Mouse (Mus musculus): ENCODE measurements at regions not wholly inside any gene's neighbourhood (a gene's known extent, or its start where the extent isn't known, plus 50 kb on each side); places are given as distances from the start of the nearest gene placed in this dataset.

DNA sequence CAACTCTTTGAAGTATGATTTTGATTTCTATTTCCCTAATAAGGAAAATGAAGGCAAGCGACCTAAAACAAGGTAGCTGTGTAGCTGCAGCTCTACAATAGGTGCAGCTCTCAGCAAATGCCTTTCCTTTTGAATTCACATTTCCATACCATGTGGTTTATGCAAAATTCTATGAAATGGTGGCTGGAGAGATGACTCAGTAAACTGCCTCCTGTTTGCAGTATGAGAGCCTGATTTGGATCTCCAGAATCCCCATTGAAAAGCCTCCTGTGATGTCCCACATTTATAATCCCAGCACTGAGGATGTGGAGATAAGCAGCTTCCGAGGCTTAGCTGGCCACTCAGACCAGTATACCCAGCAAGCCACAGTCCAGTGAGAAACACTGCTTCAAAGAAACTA lies 59.6 kb downstream of the Npy1r start:
- no peak for DNase-seq (ENCODE audit: low spot score)

DNA sequence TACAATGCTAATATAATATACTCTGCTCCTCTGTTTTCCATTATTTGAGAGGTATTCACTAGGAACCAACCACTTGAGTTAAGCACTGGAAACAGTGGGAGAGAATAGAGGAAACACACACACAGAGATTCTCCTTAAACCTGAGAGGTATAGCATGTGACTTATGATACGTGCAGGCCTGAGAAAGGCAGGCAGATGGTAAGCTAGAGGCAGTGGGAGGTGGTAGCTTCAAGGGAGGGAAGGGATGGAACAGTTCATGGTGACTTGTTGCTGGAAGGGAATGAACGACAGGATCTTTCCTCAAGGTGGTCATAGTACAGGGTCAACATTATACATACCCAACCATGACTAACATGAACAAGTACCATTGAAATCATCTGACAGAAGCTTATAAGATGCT lies 60.8 kb downstream of the Npy1r start:
- DNase-seq (ENCODE audit: low spot score): no peak

DNA sequence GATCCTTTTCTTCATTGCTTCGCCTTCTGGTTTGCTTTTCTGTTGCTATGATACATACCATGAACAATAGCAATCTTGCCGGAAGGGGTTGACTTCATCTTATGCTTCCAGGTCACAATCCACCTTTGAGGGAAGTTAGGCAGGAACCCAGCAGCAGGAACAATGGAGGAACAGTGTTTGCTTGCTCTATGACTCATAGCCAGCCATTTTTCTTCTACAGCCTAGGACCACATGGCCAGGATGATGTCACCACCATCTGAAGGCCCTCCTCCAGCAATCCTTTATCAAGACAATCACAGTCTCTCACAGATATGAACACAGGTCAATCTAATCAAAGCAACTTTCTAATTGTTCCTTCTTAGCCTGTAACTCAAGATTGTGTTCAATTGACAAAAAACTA lies 61.5 kb downstream of the Npy1r start:
- DNase-seq (ENCODE audit: low spot score): no peak

DNA sequence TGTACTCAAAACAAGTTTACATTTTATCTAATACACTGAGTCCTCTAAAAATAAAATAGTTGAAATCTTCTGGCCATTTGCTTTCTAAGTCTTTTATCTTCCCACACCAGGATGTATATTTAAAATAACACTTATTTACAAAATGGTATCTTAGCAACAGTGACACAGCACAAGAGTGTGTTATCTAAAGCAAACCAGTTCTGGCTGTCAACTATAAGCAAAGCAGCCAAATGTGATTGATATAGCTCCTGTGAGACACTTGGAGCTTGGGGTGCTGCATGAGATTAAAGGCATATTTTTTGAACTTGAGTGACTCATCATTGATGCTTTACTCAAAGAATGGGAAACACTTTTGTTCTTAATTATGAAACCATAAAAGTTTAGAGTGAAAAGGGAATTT lies 62.7 kb downstream of the Npy1r start:
- no peak for DNase-seq (ENCODE audit: low spot score)

DNA sequence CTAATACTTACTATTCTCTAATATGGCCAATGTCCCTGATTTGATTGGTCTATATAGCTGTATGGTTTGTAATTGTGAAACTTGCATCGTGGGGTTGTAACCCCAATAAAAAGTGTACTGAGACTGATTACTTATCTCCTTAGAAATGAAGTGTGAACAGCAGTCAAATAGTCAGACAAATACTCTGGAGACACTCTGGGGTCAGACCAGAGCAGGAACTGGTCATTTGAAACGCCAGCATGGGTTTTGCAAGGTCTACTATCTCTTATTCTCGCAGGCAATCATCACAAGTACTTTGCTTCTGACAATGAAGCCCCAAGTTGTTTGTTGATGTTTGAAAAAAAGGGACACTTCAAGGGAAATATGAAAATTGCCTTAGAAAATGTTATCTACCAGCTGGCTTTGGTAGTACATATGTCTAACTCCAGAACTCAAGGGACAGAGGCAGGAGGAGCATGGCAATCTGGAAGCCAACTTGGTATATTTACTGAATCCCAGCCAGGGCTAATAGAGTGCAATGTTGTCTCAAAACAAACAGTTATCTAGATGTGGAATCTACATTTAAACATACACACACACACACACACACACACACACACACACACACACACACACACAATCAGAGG lies 64.1 kb downstream of the Npy1r start:
- DNase-seq (ENCODE audit: low spot score): no peak

DNA sequence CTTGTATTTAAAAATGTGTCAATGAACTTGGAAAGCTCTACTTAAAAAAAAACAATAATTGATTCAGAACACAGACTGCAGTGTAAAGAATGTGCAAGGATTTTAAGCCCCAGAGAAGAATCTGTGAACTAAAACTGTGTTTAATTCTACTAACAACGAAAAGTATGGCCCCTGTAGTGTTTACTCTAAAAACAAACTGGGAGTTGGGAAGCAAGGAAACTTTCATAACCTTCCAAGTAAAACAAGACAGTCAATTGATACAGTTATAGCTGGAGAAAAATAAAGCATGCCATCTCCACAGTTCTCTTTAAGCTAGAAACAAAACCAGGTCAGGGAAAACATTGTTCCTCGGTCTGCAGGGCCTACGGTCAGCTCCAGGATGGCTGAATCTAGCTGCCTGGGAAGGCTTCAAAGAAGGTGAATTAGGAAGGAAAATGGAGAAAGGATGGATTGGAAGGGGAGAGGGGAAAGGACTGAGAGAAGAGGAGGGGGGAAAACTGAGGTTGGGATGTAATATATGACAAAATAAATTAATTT lies 68.1 kb downstream of the Npy1r start:
- no peak for DNase-seq (ENCODE audit: low spot score)

DNA sequence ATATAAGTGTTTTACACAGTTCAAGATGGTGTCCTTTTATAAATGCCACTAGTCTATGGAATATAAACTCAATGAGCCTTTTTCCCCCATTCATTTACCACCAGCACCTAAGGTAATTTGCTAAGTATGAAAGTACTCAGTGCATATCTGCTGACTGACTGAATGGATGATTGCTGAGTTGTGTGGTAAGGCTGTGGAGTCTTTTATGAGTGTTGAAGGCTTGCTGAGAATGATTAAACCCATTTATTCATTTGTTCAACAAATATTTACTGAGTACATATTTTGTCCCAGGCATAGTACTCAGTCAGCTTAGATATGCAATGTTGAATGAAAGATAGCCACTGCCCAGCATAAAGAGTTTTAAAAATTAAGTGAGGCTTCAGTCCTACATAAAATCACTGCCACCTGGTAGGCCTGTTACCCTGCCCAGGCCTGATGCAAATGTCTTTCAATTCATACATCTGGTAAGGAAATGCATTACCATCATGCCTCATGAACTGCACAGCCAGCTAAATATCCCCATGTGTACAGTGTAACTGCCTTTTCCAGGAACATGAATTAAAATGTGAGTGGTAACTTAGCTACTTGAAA lies 71.5 kb downstream of the Npy1r start:
- no peak for DNase-seq (ENCODE audit: low spot score)

DNA sequence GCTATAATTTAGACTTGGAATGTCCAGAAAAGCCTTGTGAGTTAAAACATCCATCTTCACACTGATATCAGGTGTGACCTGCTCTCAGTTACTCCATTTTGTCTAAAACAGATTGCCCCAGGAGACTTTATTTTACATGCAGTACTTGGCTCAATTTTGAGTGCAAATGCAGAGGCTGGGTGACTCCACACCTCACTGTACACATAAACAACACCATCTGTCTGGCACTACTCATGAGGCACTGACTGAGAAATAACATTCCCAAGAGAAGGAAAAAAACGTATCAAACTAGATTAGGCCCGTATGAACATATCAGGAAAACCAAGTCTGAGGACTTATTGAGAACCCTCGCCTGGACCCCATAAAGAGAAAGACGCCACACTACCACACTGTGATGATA lies 74.1 kb downstream of the Npy1r start:
- no peak for DNase-seq (ENCODE audit: low spot score)

DNA sequence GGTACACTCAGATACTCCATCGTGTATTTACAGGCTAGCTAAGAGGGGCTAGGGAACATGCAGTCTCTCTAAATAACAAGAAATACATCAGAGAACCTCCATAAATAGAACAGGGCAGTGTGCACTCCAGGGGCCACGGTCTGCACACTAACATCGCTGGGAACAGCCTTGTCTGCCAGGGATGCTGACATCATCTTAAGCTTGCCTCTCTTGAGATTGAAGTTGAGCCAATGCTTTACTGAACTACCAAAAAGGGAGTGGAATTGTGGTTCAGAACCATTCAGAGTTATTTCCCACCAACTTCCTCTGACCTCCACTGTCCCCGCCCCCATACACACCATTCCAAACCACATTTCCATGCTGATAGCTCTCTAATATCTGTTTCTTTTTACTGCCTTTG lies 75.7 kb downstream of the Npy1r start:
- peak; percentile 23 for DNase-seq (ENCODE audit: low spot score)

DNA sequence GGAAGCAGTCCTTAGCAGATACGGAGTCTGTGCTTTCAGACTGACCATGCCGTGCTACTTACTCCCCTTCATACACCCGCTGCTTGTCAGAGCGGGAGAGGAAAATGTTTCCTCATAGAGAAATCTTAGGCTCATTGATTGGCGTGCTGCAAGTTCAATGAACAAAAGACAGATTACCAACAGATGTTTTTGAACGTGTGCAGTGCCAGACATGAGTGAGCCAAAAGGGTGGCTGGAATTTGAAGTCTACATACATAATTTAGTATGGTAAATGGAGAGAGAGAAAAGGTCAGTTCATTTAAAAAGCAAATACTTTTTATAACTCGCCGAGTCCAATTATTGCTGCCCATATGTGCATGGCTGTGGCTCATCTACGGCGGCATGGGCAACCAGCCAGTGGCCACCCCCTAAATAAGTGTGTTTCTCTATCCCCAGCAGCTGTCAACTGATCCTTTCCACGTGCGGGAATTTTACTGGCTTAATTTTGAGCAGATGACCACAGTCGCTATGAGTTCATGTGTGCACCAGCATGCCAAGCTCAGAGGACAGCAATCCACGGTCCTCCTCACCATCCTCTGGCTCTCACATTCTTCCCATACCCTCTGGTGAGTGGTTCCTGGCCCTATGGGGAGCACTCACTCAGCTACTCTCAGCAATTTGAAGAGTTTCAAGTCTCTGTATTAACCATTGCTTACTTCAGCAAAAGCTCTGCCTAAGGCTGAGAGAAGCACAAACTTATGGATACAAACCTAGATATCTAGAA lies 80.3 kb downstream of the Npy1r start:
- no peak for DNase-seq (ENCODE audit: low spot score)

DNA sequence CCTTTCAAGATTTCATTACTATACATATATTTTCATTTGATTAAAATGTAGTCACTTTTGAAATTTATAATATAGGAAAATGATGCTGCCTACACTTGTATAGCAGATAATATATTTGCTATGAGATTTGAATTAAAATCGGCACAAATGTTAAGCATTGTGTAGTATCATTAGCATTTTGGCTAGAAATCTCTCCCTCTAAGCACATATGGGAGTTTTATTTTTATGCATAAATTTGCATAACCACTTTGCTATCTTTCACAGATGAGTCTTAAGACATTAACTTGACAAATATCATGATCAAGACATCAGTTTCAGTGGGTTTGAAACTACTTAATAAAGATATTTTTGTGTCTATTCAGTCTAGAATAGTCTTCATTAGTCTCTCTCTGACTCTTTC lies 80.4 kb upstream of the Naf1 start:
- DNase-seq (ENCODE audit: low spot score): no peak

DNA sequence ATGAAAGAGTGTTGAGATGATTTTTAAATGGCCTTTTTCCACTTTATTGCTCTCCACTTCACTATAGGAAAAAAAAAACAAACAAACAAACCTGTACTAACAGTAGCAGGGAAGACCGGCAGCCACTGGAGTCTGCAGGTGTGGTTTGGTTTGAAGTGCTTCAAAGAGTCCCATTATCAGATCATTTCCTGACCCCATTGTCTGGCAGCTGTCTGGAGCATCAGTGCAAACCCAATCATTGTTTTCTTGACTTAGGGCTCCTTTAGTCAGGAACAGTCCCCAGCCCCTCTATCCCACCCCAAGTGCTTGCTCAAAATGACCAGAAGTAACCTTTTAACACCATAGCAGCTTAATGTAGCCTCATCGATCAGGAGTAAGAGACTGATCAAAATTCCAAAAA lies 77.4 kb upstream of the Naf1 start:
- DNase-seq (ENCODE audit: low spot score): no peak

DNA sequence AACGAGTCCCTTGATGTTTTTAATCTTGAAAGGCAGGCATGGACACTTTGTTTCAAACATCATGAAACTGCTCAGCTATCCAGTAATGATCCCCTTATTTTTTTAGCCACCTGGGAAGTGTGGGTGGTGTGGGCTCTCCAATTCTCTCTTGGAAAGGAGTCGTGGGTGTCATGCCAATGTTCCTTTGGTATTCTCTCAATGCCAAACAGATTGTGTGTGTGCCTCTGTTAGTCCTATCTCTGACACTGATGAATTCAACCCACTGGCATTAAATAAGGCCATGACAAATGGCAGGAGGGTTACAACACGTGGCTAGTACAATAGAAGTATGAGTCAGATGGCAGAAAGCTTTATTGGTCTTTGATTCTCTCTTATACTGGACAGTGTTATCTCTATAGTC lies 74.0 kb upstream of the Naf1 start:
- DNase-seq (ENCODE audit: low spot score): no peak
